Mouse (Mus musculus) heart, postnatal 0 days (tissue): ENCODE measurements at regions not wholly inside any gene's neighbourhood (a gene's known extent, or its start where the extent isn't known, plus 50 kb on each side); places are given as distances from the start of the nearest gene placed in this dataset.

ENCODE experiments used
- ATAC-seq: fragments of 200-750 bp; cut with Nextera tagmentation; 2 replicates; pipeline ENCODE4 v1.8.0; 2017; ENCODE audit warnings: low read depth, moderate number of reproducible peaks, moderate library complexity; ENCODE audit not compliant: insufficient read depth
- DNase-seq: peaks from one replicate; pipeline ENCODE4 v3.0.0-alpha.2; 2016; ENCODE audit warnings: low spot score
- H3K27ac ChIP-seq: fragments of 300-500 bp; sonication (generic); 2 replicates; pipeline ENCODE4 v1.5.1; 2014; ENCODE audit warnings: low read depth, mild to moderate bottlenecking
- H3K27me3 ChIP-seq: fragments of 300-500 bp; sonication (generic); 2 replicates; pipeline ENCODE4 v1.6.1; 2014; ENCODE audit warnings: low read length, mixed read lengths; ENCODE audit not compliant: control insufficient read depth, insufficient read depth
- H3K36me3 ChIP-seq: fragments of 300-500 bp; sonication (generic); replicated peaks from 2 replicates; pipeline ENCODE4 v1.6.1; 2014; ENCODE audit warnings: low read length, mixed read lengths; ENCODE audit not compliant: control insufficient read depth, insufficient read depth
- H3K4me1 ChIP-seq: fragments of 300-500 bp; sonication (generic); 2 replicates; pipeline ENCODE4 v1.6.1; 2014; ENCODE audit warnings: antibody characterized with exemption; ENCODE audit not compliant: control insufficient read depth, insufficient read depth
- H3K4me2 ChIP-seq: fragments of 300-500 bp; sonication (generic); 2 replicates; pipeline ENCODE4 v1.6.1; 2014; ENCODE audit warnings: low read depth, mild to moderate bottlenecking, low read length, moderate library complexity
- H3K4me3 ChIP-seq: fragments of 300-500 bp; sonication (generic); 2 replicates; pipeline ENCODE4 v1.5.1; 2014; ENCODE audit warnings: low read depth, low read length
- H3K9ac ChIP-seq: fragments of 300-500 bp; sonication (generic); replicated peaks from 2 replicates; pipeline ENCODE4 v1.6.1; 2014; ENCODE audit warnings: low read depth, low read length, mixed read lengths
- H3K9me3 ChIP-seq: fragments of 300-500 bp; sonication (generic); replicated peaks from 2 replicates; pipeline ENCODE4 v1.6.1; 2016; ENCODE audit warnings: low read length; ENCODE audit not compliant: control insufficient read depth
- CTCF ChIP-seq: IDR thresholded peaks from 2 replicates; pipeline ENCODE4 v1.5.1; 2016; ENCODE audit warnings: antibody characterized with exemption, control low read depth, low read depth
- EP300 ChIP-seq: IDR thresholded peaks from 2 replicates; pipeline ENCODE4 v1.6.1; 2016; ENCODE audit warnings: antibody characterized with exemption, low read depth
- whole genome bisulfite sequencing: fragments of 180-500 bp; shearing (Covaris S2); extraction: QIAGEN DNeasy Blood & Tissue Kit; methylation state at CpG from one replicate; pipeline ENCODE4 v1.1.7; 2014; 5-methylcytosine and 5-hydroxymethylcytosine counted together

DNA sequence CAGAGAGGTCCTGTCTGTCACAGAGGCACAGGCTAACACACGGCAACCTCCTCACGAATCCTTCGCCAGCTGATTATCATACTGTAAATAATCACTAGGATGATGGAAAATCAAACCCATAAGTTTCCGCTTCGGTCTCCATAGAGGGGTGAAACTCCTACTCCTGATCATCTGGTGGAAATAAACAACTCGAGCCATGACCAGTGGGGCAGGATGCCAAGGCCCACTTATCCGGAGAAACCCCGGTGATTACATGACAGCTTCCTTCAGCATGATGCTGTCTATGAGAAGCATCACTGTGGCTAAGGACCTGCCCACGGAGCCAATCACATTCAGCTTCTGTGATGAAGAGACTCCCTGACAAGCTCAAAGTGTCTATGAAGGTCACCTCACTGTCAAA, 84.7 kb upstream of the Nfe2l3 start:
- no peak for TF ChIP-seq CTCF
- no peak for TF ChIP-seq EP300
- ATAC-seq (no peak), DNase-seq (no peak)
- no peaks in the 10 kb centered on the region for H3K27me3 ChIP-seq
- 57% methylated on average over 9 of the region's 9 CpGs for WGBS
- H3K27ac ChIP-seq, result no peak overlapping the region
- H3K9me3 ChIP-seq, result no peaks in the 10 kb centered on the region
- no peaks in the 10 kb centered on the region for H3K36me3 ChIP-seq
- H3K9ac ChIP-seq, result no peak overlapping the region
- H3K4me2 ChIP-seq, result no peak overlapping the region
- no peaks in the 10 kb centered on the region for H3K4me1 ChIP-seq
- H3K4me3 ChIP-seq, result no peak overlapping the region

GRCm38 (mm10) chr6:51349771-51350170, 82.7 kb upstream of the Nfe2l3 start:
- TF ChIP-seq EP300, result no peak
- TF ChIP-seq CTCF, result no peak
- Histone ChIP-seq H3K27me3 (no peaks in the 10 kb centered on the region), H3K36me3 (no peaks in the 10 kb centered on the region), H3K4me1 (no peaks in the 10 kb centered on the region), H3K4me3 (no peak overlapping the region), H3K9me3 (no peaks in the 10 kb centered on the region), H3K4me2 (no peak overlapping the region), H3K9ac (no peak overlapping the region), H3K27ac (no peak overlapping the region)
- no peak for DNase-seq
- whole genome bisulfite sequencing, result 76% methylated on average over 3 of the region's 3 CpGs
- ATAC-seq, result no peak

DNA sequence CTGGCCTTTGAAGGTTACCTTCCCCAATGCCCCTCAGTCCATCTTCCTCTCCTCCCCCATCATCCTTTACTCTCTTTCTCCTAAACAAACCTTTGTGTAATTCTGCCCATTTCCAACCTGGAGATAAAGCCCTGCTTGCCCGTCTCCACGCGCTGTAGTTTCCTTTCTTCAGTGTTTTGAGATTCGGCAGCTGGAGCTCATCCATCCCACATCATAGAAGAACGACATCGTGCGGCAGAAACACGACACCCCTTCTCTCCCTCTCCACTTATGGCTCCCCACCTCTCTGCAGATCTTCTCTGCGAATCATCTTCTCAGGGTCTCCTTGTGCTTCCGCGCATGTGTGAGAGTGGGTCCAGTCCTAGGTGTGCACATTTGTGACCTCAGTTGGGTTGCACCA, 77.4 kb upstream of the Nfe2l3 start:
- Histone ChIP-seq H3K9ac (no peak overlapping the region), H3K4me3 (no peak overlapping the region)
- WGBS, result 72% methylated on average over 11 of the region's 11 CpGs

DNA sequence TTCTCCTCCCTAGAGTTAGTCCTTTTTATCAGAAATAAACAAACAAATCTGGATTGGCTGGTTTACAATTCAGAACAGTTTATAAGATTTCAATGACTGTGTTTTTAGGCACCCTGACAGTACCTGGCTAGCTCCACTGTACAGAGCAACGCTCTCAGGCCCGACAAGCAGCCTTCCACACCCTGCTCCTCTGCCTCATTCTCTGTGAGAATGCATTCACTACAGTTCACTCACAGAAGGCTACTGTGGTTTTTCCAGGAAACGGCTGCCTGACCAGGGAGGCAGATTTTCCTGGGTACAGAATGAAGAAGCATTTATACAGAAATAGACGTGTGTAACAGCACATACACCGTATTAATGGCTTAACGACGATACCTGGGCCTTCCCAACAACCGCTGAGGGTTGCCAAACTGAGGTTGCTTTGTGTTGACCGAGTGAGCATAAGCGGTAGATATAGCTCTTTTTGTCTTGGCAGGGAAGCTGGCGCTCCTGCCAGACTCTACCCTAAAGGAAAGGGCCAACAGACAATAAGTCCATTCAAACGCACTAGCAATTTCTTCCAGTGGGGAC, 70.8 kb upstream of the Nfe2l3 start:
- no peak overlapping the region for H3K27ac ChIP-seq
- no peaks in the 10 kb centered on the region for H3K36me3 ChIP-seq
- H3K4me2 ChIP-seq, result no peak overlapping the region
- no peaks in the 10 kb centered on the region for H3K27me3 ChIP-seq
- H3K4me3 ChIP-seq, result no peak overlapping the region
- DNase-seq, result no peak
- no peaks in the 10 kb centered on the region; the same call in 1 of the 2 replicates for H3K4me1 ChIP-seq
- no peak overlapping the region for H3K9ac ChIP-seq
- TF ChIP-seq CTCF (no peak), EP300 (no peak)
- no peaks in the 10 kb centered on the region for H3K9me3 ChIP-seq
- 64% methylated on average over 12 of the region's 12 CpGs for WGBS
- ATAC-seq, result no peak

More for the DNA sequence above, 77.4 kb upstream of the Nfe2l3 start:
- H3K4me2 ChIP-seq, result no peak overlapping the region
- H3K9me3 ChIP-seq, result no peaks in the 10 kb centered on the region
- no peak for TF ChIP-seq EP300
- no peak for TF ChIP-seq CTCF
- no peak overlapping the region for H3K27ac ChIP-seq
- no peaks in the 10 kb centered on the region for H3K27me3 ChIP-seq
- no peaks in the 10 kb centered on the region for H3K36me3 ChIP-seq
- no peak for ATAC-seq
- no peaks in the 10 kb centered on the region; the same call in 1 of the 2 replicates for H3K4me1 ChIP-seq
- no peak for DNase-seq

DNA sequence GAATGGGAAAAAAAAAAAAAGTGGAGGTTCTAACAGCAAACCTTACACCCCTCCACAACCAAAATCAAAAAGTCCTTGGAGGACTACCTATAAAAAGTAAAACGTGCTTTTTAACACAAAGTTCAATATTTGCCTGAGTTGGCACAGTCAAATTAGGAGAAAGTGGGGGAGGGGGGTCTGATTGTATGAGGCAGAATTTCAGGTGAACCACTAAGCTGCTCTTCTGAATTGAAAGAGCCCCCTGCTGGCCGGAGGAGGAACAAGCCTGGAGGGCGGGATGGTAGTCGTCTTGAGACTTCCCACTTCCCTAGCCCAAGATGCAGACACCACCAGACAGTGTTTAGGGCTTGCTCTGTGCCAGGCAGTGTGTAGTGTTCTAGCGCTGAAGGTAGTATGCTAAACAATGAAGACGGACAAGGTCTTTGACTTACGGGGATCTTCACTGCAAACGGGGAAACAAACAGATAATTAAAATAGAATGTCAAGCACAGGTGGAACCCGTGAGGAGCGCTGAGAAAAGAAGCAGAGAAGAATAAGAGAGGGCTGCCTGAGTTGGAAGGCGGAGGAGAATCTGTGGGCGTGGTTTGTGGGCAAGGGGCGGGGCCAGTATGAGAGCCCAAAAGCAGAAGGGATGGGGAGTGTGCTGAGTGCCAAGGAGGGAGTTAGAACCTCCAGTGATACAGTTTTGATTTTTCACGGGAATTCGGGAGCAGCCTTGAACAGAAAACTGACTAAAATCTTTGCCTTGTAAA, 69.8 kb upstream of the Nfe2l3 start:
- Histone ChIP-seq H3K4me2 (peak overlapping the region; percentile 59), H3K27me3 (no peaks in the 10 kb centered on the region), H3K9ac (0 out of 2 replicates have a peak overlapping the region, but pooled peaks have one; percentile 4), H3K9me3 (no peaks in the 10 kb centered on the region), H3K4me1 (no peaks in the 10 kb centered on the region; the same call in 1 of the 2 replicates), H3K27ac (no peak overlapping the region), H3K36me3 (no peaks in the 10 kb centered on the region), H3K4me3 (peak overlapping the region; percentile 34)
- 7% methylated on average over 15 of the region's 15 CpGs for WGBS
- ATAC-seq (peak; percentile 27; the same call in 1 of the 2 replicates), DNase-seq (peak; percentile 68)
- TF ChIP-seq CTCF (peak; percentile 71), EP300 (no peak)
